Mouse (Mus musculus): ENCODE measurements around the gene Defb25. TPM values are rescaled to one million over a fixed set of nuclear protein-coding genes. Genes with fewer than 3 reads are reported as not detected.

The Defb25 gene
- not detected in 2 replicates for polyA plus RNA-seq (2012)

DNA sequence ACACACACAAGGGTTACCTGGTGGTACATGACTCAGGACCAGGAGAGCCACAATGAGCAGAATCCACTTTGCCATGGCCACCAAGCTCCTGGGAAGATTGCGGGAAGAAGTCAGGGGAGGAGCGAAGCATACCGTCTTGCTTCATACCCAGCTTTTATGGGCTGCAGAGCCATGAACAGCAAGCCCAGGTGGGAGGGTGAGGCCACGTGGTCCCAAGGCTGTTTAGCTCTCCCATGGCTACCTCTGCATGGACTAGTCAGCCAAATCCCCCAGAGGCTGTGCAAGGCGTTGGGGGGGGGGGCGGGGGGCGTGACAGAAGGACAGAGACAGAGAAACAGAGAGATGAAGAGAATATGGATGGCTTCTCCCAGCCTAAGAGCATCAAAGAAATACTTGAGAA lies at the start of gene Defb25:
Gene Defb25, minus strand, starts transcription at position 101 of the 400 bp plus-strand sequence.

DNA sequence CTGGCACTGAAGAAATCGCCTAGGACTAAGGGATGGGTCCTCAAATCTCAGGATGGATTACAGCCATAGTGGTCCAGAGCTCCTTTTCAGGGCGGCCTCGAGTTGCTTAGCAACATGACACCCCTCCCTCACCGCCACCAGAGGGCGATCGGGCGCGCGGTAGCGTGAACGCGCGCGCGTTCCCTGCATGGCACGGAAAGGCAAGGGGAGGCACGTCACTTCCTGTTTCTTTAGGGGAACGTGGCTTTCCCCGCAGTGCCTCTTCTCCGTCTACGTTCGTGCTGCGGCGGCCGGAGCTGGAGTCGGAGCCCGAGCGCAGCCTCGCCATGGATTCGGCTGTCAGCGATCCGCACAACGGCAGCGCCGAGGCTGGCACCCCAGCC lies 46.4 kb upstream of the Defb25 start, which contains the start of gene H13:
Gene H13, plus strand, starts transcription at position 206 of the 383 bp plus-strand sequence.

DNA sequence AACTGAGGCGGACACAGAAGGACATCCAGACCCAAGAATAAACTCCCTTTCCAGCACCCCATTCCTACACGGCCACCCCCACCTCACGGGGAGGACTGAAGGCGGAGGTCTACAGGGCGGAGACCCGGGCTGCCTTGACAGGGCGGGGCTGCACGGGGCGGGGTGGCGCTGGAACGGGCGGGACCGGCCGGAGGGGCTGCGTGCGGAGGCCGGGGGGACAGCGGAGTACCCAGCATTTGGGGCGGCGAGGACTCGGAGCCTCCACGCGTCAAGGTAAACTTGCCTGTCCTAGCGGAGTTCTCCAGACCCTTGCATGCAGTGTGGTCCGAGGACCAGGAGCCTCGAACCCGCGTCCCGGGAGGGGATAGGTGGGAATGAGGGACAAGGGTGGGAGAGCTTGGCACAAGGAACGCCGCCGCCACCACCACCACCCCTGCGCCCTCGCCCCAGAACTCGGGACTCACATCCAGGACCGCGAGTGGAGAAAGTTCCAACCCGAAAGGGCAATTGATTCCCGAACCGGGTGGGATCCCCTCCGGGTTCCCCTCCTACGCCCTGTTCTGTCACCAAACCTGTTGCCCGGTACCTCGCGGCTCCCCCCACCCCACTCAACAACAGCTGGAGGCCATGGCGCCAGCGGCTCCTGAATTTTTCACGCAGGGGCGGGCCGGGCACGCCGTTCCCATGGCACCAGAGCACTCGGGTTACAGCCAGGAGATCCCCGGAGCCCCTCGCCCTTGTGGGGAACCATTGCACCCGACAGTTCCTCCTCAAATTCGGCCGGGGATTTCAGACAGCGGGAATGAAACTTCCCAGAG lies 4.1 kb upstream of the Defb25 start, which contains the start of gene Rem1:
Gene Rem1, plus strand, starts transcription at position 178 of the 818 bp plus-strand sequence.

DNA sequence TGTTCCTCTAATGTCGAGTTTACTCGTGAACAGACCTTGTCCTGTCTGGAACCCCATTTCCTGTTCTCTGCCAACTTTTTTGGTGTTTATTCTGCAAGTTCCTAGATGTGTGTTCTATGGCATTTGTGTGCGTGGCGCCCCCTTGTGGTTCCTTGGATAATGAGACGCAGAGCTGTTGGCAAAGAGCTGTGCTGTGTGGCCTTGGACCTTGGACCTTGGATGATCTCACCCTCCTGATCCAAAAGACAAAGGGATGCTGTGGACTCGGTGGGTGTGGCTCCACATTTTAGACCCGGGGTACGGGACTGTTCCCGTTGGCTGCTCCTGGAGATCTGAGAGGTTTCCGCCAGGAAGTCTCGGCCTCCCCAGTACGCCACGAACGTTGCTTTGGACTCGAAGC lies 18.8 kb downstream of the Defb25 start, which contains the start of gene Defb36:
Gene Defb36, plus strand, starts transcription at position 271 of the 400 bp plus-strand sequence.

DNA sequence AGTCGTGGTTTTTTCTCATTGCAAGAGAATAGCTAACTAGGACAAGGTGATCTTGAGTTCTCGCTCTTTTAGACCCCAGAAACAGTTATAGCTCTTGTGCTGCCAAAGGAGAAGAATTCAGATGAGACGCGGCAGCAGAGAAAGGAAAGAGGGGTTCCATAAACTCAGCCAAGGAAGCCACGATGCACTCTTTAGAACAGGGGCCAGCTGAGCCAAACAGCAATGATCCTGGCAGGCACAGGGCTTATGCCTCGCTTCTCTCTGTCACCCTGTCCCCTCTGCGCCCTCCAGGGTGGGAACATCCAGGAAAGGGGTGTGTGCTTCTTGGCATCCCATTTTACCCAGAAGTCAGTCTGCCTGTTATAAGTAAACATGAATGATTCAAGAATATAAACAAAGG lies 23.6 kb downstream of the Defb25 start, which contains the start of gene Defb45:
Gene Defb45, minus strand, starts transcription at position 101 of the 400 bp plus-strand sequence.

DNA sequence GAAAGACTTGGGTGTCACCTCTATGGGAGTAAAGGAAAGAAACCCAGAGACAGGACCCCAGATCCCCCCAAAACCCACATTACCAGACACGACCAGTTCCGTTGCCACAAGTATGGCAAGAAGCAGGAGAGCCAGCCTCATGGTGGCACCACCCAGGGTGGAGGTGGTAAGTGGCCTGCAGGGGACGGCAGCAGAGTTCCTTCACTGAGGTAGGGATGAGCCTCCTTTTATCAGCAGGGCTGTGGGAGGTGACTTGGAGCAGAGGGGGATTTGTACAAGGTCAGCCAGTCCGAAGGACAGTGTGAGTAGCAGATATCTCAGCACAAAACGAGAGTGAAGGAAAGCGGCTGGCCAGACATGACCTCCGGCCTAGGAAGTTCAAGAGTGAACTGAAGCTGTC lies 42.7 kb downstream of the Defb25 start, which contains the start of gene Defb19:
Gene Defb19, minus strand, starts transcription at position 206 of the 400 bp plus-strand sequence.

Other genes with a start within 250 kb of the Defb25 start
- not detected in 2 replicates for gene Nrsn2, start 246.4 kb downstream of the Defb25 start, polyA plus RNA-seq (2012)
- 40.4 and 58.1 TPM in 2 replicates for gene Sox12, start 225.0 kb downstream of the Defb25 start, polyA plus RNA-seq (2012)
- gene Zcchc3, start 208.0 kb downstream of the Defb25 start, polyA plus RNA-seq (2012), result 3.9 and 4.9 TPM in 2 replicates
- gene 6820408C15Rik, start 207.5 kb downstream of the Defb25 start, polyA plus RNA-seq (2012), result not detected in 2 replicates
- not detected in 2 replicates for gene Defb23, start 158.4 kb downstream of the Defb25 start, polyA plus RNA-seq (2012)
- not detected in 2 replicates for gene Defb20, start 146.0 kb downstream of the Defb25 start, polyA plus RNA-seq (2012)
- gene Defb22, start 132.9 kb downstream of the Defb25 start, polyA plus RNA-seq (2012), result not detected in 2 replicates
- not detected in 2 replicates for gene Defb26, start 111.4 kb downstream of the Defb25 start, polyA plus RNA-seq (2012)
- not detected in 2 replicates for gene Defb28, start 104.8 kb downstream of the Defb25 start, polyA plus RNA-seq (2012)
- not detected in 2 replicates for gene Defb29, start 83.0 kb downstream of the Defb25 start, polyA plus RNA-seq (2012)
- not detected in 2 replicates for gene Gm17416, start 53.7 kb downstream of the Defb25 start, polyA plus RNA-seq (2012)
- not detected in 2 replicates for gene Defb21, start 50.3 kb downstream of the Defb25 start, polyA plus RNA-seq (2012)
- gene Defb19, start 42.7 kb downstream of the Defb25 start, polyA plus RNA-seq (2012), result not detected in 2 replicates
- not detected in 2 replicates for gene Defb45, start 23.7 kb downstream of the Defb25 start, polyA plus RNA-seq (2012)
- not detected in 2 replicates for gene Defb36, start 18.7 kb downstream of the Defb25 start, polyA plus RNA-seq (2012)
- 0.46 TPM in 1 of 2 replicates, not detected in the other for gene Rem1, start 3.9 kb upstream of the Defb25 start, polyA plus RNA-seq (2012)
- gene H13, start 46.4 kb upstream of the Defb25 start, polyA plus RNA-seq (2012), result 184 and 222 TPM in 2 replicates
- gene Mcts2, start 64.0 kb upstream of the Defb25 start, polyA plus RNA-seq (2012), result 0.87 and 1.5 TPM in 2 replicates
- 20.1 and 27.2 TPM in 2 replicates for gene Id1, start 113.2 kb upstream of the Defb25 start, polyA plus RNA-seq (2012)
- gene Cox4i2, start 131.1 kb upstream of the Defb25 start, polyA plus RNA-seq (2012), result 1.9 and 3.6 TPM in 2 replicates
- gene Bcl2l1, start 208.7 kb upstream of the Defb25 start, polyA plus RNA-seq (2012), result 27.4 and 31.0 TPM in 2 replicates
- gene Tpx2, start 224.9 kb upstream of the Defb25 start, polyA plus RNA-seq (2012), result 8.7 and 9.0 TPM in 2 replicates

Measured in megakaryocyte-erythroid progenitor cell, adult 5 weeks (primary cell).